Mouse (Mus musculus) limb, embryonic 14.5 days (tissue): ENCODE measurements around the gene Ung. TPM values are rescaled to one million over a fixed set of nuclear protein-coding genes. Genes with fewer than 3 reads are reported as not detected.

Experiments used
- ATAC-seq: fragments of 200-750 bp; cut with Nextera tagmentation; 2 replicates; pipeline ENCODE4 v1.8.0; 2017; ENCODE audit warnings: low read depth, moderate number of reproducible peaks, moderate TSS enrichment; ENCODE audit not compliant: low FRiP score
- DNase-seq: peaks from one replicate; pipeline ENCODE4 v3.0.0-alpha.2; 2015; ENCODE audit warnings: low spot score
- H3K27ac ChIP-seq: fragments of 300-500 bp; sonication (generic); replicated peaks from 2 replicates; pipeline ENCODE4 v1.5.1; 2014; ENCODE audit warnings: low read depth, mild to moderate bottlenecking, low read length, moderate library complexity, mixed read lengths
- H3K27me3 ChIP-seq: fragments of 300-500 bp; sonication (generic); 2 replicates; pipeline ENCODE4 v1.6.1; 2014; ENCODE audit warnings: low read length, mixed read lengths; ENCODE audit not compliant: control insufficient read depth, insufficient read depth
- H3K36me3 ChIP-seq: fragments of 300-500 bp; sonication (generic); 2 replicates; pipeline ENCODE4 v1.6.1; 2014; ENCODE audit warnings: mild to moderate bottlenecking, low read length, moderate library complexity, mixed read lengths; ENCODE audit not compliant: control insufficient read depth, insufficient read depth
- H3K4me1 ChIP-seq: fragments of 300-500 bp; sonication (generic); 2 replicates; pipeline ENCODE4 v1.6.1; 2014; ENCODE audit warnings: antibody characterized with exemption, low read length, mixed read lengths; ENCODE audit not compliant: control insufficient read depth, insufficient read depth
- H3K4me2 ChIP-seq: fragments of 300-500 bp; sonication (generic); replicated peaks from 2 replicates; pipeline ENCODE4 v1.6.1; 2014; ENCODE audit warnings: low read depth, mild to moderate bottlenecking, low read length, moderate library complexity; ENCODE audit not compliant: severe bottlenecking
- H3K4me3 ChIP-seq: fragments of 300-500 bp; sonication (generic); replicated peaks from 2 replicates; pipeline ENCODE4 v1.5.1; 2014; ENCODE audit warnings: low read length
- H3K9ac ChIP-seq: fragments of 300-500 bp; sonication (generic); 2 replicates; pipeline ENCODE4 v1.6.1; 2014; ENCODE audit warnings: mild to moderate bottlenecking, low read depth, low read length, moderate library complexity; ENCODE audit not compliant: severe bottlenecking
- H3K9me3 ChIP-seq: fragments of 300-500 bp; sonication (generic); 2 replicates; pipeline ENCODE4 v1.6.1; 2016; ENCODE audit warnings: low read length; ENCODE audit not compliant: control insufficient read depth
- POLR2A ChIP-seq: fragments of 200-500 bp; IDR thresholded peaks from 2 replicates; pipeline ENCODE4 v1.8.0; 2012; ENCODE audit warnings: inconsistent platforms, mild to moderate bottlenecking, moderate library complexity, borderline replicate concordance; ENCODE audit not compliant: insufficient read depth, insufficient read length; ENCODE audit errors: extremely low read depth
- WGBS: fragments of 180-500 bp; shearing (Covaris S2); extraction: QIAGEN DNeasy Blood & Tissue Kit; methylation state at CpG from one replicate; pipeline ENCODE4 v1.1.7; 2014; 5-methylcytosine and 5-hydroxymethylcytosine counted together
- polyA plus RNA-seq, 2 experiments: library from polyadenylated mRNA; depleted of rRNA in 1 of 2; stranded (reverse) in 1 of 2; unstranded in 1 of 2; fragments of >200 nt; fragmentation: Nextera tagmentation in 1 of 2; extraction: Ambion mirVana in 1 of 2; gene quantifications; 2 replicates each; pipeline versions ENCODE4 v1.2.1 to v1.2.3; 2012 to 2014

The Ung gene
- polyA plus RNA-seq, 2 experiments: 23.7 to 31.4 TPM

GRCm38 (mm10) chr5:114139175-114139574 is 9.0 kb downstream of the Ung start:
- WGBS: 46% methylated on average over 9 of the region's 9 CpGs
- H3K4me2 ChIP-seq: no peak overlapping the region
- no peaks in the 10 kb centered on the region for H3K9me3 ChIP-seq
- TF ChIP-seq POLR2A: no peak
- peak; percentile 47; the same call in 1 of the 2 replicates for ATAC-seq
- peaks cover 22% of the 10 kb centered on the region; the same call in 1 of the 2 replicates for H3K4me1 ChIP-seq
- no peak overlapping the region for H3K9ac ChIP-seq
- peak overlapping the region; percentile 33; the same call in 1 of the 2 replicates for H3K27ac ChIP-seq
- peaks cover 21% of the 10 kb centered on the region; the same call in 1 of the 2 replicates for H3K36me3 ChIP-seq
- H3K27me3 ChIP-seq: no peaks in the 10 kb centered on the region
- H3K4me3 ChIP-seq: no peak overlapping the region
- DNase-seq: peak; percentile 64

- no peak within 1 kb of the TSS for H3K27ac ChIP-seq
- H3K9ac ChIP-seq: no peak within 1 kb of the TSS
These were observed 16.1 kb downstream of the Ung start, which contains the start of gene Acacb for GRCm38 (mm10) chr5:114146028-114146888. TSS of gene Acacb (plus strand) at chr5:114146535.

GRCm38 (mm10) chr5:114147043-114147972 is 17.1 kb downstream of the Ung start:
- 74% methylated on average over 14 of the region's 14 CpGs for WGBS
- no peaks in the 10 kb centered on the region for H3K36me3 ChIP-seq
- no peak overlapping the region for H3K4me3 ChIP-seq
- ATAC-seq (no peak), DNase-seq (no peak)
- no peak overlapping the region for H3K4me2 ChIP-seq
- H3K9ac ChIP-seq: no peak overlapping the region
- H3K27ac ChIP-seq: no peak overlapping the region
- no peaks in the 10 kb centered on the region for H3K27me3 ChIP-seq
- H3K4me1 ChIP-seq: peaks cover 11% of the 10 kb centered on the region
- TF ChIP-seq POLR2A: no peak
- no peaks in the 10 kb centered on the region for H3K9me3 ChIP-seq

More at GRCm38 (mm10) chr5:114146028-114146888, 16.1 kb downstream of the Ung start, which contains the start of gene Acacb:
- Histone ChIP-seq H3K9me3 (no peaks in the 10 kb centered on the region), H3K27me3 (no peaks in the 10 kb centered on the region), H3K4me1 (peaks cover 11% of the 10 kb centered on the region), H3K36me3 (no peaks in the 10 kb centered on the region), H3K4me2 (no peak within 1 kb of the TSS), H3K4me3 (no peak within 1 kb of the TSS)
- DNase-seq (no peak), ATAC-seq (no peak)
- TF ChIP-seq POLR2A: no peak
- 22% methylated on average over 19 of the region's 19 CpGs for WGBS

DNA sequence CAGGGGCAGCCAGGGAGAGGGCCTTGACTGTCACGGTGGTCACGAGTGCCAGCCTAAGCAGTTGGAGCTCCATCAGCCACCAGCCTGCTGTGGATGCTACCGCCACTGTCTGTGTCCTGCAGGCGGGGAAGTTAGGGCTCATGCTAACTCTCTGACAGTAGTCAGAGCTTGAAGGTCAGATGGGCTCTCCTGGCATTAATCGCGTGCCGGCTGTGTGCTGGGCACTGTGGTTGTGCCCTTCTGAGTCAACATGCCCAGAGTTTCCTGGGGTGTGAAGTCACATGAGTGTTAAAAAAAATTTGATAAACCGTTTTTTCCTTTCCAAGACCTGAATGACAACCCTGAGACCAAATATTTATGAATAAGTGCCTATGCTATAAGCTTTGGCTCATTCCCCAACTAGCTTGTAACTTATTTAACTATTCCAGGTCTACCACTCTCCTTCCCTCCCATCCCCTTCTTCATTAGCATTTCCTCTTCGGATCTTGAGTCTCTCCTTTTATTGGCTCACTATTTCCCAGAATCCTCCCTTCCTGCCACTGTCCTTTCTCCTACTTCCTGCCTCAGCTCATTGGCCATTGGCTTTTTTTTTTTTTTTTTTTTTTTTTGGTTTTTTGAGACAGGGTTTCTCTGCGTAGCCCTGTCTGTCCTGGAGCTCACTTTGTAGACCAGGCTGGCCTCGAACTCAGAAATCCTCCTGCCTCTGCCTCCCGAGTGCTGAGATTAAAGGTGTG is 22.3 kb downstream of the Ung start:
- Histone ChIP-seq H3K27me3 (no peaks in the 10 kb centered on the region), H3K27ac (no peak overlapping the region), H3K9ac (no peak overlapping the region), H3K4me2 (no peak overlapping the region), H3K4me3 (no peak overlapping the region), H3K36me3 (no peaks in the 10 kb centered on the region), H3K9me3 (no peaks in the 10 kb centered on the region), H3K4me1 (no peaks in the 10 kb centered on the region)
- ATAC-seq (no peak), DNase-seq (no peak)
- no peak for TF ChIP-seq POLR2A
- 83% methylated on average over 12 of the region's 12 CpGs for WGBS
